In the genomic region with DNA sequence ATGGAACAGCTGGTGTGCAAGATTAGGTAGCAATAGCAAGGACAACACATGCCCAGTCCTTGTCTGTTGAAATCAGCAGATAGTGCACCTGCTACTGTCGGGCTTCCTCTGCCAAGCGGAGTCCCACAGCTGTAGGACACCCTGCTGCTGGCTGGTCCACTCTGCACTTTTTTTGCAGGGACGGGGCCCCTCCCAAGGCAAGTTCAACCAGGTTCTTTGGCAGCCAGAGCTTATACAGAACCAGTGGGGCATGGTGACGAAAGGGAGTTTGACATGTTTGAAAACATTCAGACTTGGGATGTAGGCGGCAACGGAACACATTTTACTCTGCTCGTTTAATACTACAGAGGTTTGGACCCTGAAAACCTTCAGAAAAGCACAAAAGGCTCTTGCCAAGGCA, we compare ENCODE assay signal across 15 mouse cellular contexts.
DNase-seq lines count a peak whose midpoint lies in the region; ATAC-seq and TF ChIP-seq lines count a peak whose summit lies in the region.
"Had no signal": no experiment of that assay in that cellular context is flagged by ENCODE, and none has a peak within 500 bp of the region (broad histone marks: within the 10 kb centered on the region; RNA-seq: fewer than 3 reads in every experiment).

No protein-coding gene starts in this region.

- no peak overlapping the region for H3K4me2 ChIP-seq in midbrain, postnatal 0 days (ENCODE audit: low read depth, low read length, poor library complexity, severe bottlenecking)
- H3K4me2 ChIP-seq in liver, embryonic 12.5 days = no peak overlapping the region
- H3K4me2 ChIP-seq: lung, embryonic 15.5 days; midbrain, embryonic 11.5 days; stomach, embryonic 15.5 days had no signal

- H3K27me3 ChIP-seq in midbrain, postnatal 0 days (ENCODE audit: insufficient read depth, low read length) = no peaks in the 10 kb centered on the region
- H3K27me3 ChIP-seq in midbrain, embryonic 10.5 days (ENCODE audit: low read depth, poor library complexity, severe bottlenecking) = no peaks in the 10 kb centered on the region
- H3K27me3 ChIP-seq in liver, embryonic 12.5 days (replicated peaks) = no peaks in the 10 kb centered on the region
- H3K27me3 ChIP-seq: lung, embryonic 15.5 days; stomach, embryonic 15.5 days had no signal

- TF ChIP-seq CTCF in midbrain, postnatal 0 days (IDR thresholded peaks at IDR 0.05) = no peak

- H3K27ac ChIP-seq in midbrain, postnatal 0 days (ENCODE audit: low read depth, low read length) = no peak overlapping the region
- no peak overlapping the region for H3K27ac ChIP-seq in midbrain, embryonic 10.5 days (replicated peaks)
- no peak overlapping the region for H3K27ac ChIP-seq in liver, embryonic 12.5 days
- H3K27ac ChIP-seq: heart, adult 2 months; kidney, postnatal 0 days; lung, embryonic 15.5 days; stomach, embryonic 15.5 days had no signal

- 68% methylated on average over 7 of the region's 7 CpGs for WGBS in midbrain, postnatal 0 days
- 83% methylated on average over 7 of the region's 7 CpGs for WGBS in midbrain, embryonic 10.5 days
- 51% methylated on average over 7 of the region's 7 CpGs for WGBS in liver, embryonic 12.5 days (ENCODE audit: insufficient replicate concordance)

- H3K9me3 ChIP-seq in midbrain, postnatal 0 days (ENCODE audit: low read length) = no peaks in the 10 kb centered on the region
- no peaks in the 10 kb centered on the region for H3K9me3 ChIP-seq in midbrain, embryonic 10.5 days (replicated peaks)
- no peaks in the 10 kb centered on the region for H3K9me3 ChIP-seq in liver, embryonic 12.5 days (replicated peaks)
- H3K9me3 ChIP-seq: lung, embryonic 15.5 days; stomach, embryonic 15.5 days had no signal

- no peak for ATAC-seq in midbrain, postnatal 0 days (ENCODE audit: low FRiP score)
- ATAC-seq in liver, embryonic 12.5 days = peak; percentile 78
- no peak for ATAC-seq in erythroblast, adult 5-6 weeks (replicated peaks; ENCODE audit: low FRiP score, poor library complexity, severe bottlenecking)

- no peak overlapping the region for H3K9ac ChIP-seq in midbrain, postnatal 0 days (replicated peaks; ENCODE audit: low read length, poor library complexity, severe bottlenecking)
- H3K9ac ChIP-seq in liver, embryonic 12.5 days = no peak overlapping the region
- H3K9ac ChIP-seq: lung, embryonic 15.5 days; stomach, embryonic 15.5 days had no signal

- H3K36me3 ChIP-seq in midbrain, postnatal 0 days (ENCODE audit: insufficient read depth, low read length) = no peaks in the 10 kb centered on the region
- H3K36me3 ChIP-seq in midbrain, embryonic 10.5 days = no peaks in the 10 kb centered on the region
- no peaks in the 10 kb centered on the region for H3K36me3 ChIP-seq in liver, embryonic 12.5 days
- H3K36me3 ChIP-seq: G1E; lung, embryonic 15.5 days; stomach, embryonic 15.5 days had no signal

- no peaks in the 10 kb centered on the region for H3K4me1 ChIP-seq in midbrain, postnatal 0 days (ENCODE audit: insufficient read depth, low read length)
- no peaks in the 10 kb centered on the region for H3K4me1 ChIP-seq in midbrain, embryonic 10.5 days
- peaks cover 11% of the 10 kb centered on the region for H3K4me1 ChIP-seq in liver, embryonic 12.5 days
- H3K4me1 ChIP-seq: lung, embryonic 15.5 days; stomach, embryonic 15.5 days had no signal

- DNase-seq in gastrocnemius, postnatal 10 days = peak; percentile 8
- no peak for DNase-seq in gastrocnemius, postnatal 25 days
- peak; percentile 1 for DNase-seq in midbrain, postnatal 0 days (ENCODE audit: low spot score)
- no peak for DNase-seq in midbrain, embryonic 10.5 days (ENCODE audit: low spot score)
- DNase-seq in cerebellum, adult 9-11 months = no peak
- DNase-seq: adrenal gland, postnatal 14 days; heart, adult 2 months; layer of hippocampus, adult 9-11 months had no signal

- H3K4me3 ChIP-seq in midbrain, postnatal 0 days (ENCODE audit: low read depth, low read length) = no peak overlapping the region
- H3K4me3 ChIP-seq in midbrain, embryonic 10.5 days = no peak overlapping the region
- no peak overlapping the region for H3K4me3 ChIP-seq in liver, embryonic 12.5 days
- H3K4me3 ChIP-seq: heart, adult 2 months; lung, embryonic 15.5 days; stomach, embryonic 15.5 days had no signal

Comparison
In these comparisons a context has a peak if more than half of its experiments do, and no peak if none do; other contexts are left out.
1. DNase-seq: peak in gastrocnemius, postnatal 10 days (single experiment) and midbrain, postnatal 0 days (single experiment); none in gastrocnemius, postnatal 25 days (single experiment), midbrain, embryonic 10.5 days (single experiment) and cerebellum, adult 9-11 months (single experiment).